Mouse (Mus musculus): ENCODE data around the gene Oxsr1. TPM values are rescaled to one million over a fixed set of nuclear protein-coding genes. Genes with fewer than 3 reads are reported as not detected.

Oxsr1 gene
- polyA plus RNA-seq, 1 experiment from 2014 or later, result 3.8 TPM

DNA sequence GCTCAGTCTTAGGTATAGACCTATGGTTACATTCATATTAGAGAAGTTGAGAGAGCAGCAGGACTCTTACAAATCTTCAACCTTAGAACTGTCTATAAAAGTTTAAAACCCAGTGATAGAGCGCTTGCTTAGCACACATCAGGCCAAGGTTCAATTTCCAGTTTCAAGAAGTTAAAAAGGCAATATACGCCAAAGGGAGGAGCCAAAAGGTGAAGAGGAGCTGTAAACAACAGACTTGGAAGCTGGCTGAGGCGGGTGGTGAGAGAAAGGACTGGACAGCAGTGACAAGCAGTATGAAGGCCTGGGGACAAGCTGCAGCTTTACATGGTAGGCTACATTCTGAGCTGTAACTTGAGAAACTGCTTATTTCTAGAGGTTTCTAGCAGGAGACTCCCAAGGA is 23.7 kb downstream of the Oxsr1 start:
- WGBS (ENCODE audit: insufficient replicate concordance), result 83% methylated on average over 3 of the region's 3 CpGs
- no peak for ATAC-seq
- no peak for TF ChIP-seq EP300 (IDR thresholded peaks at IDR 0.05; ENCODE audit: low read depth)
- TF ChIP-seq CTCF (IDR thresholded peaks at IDR 0.05; ENCODE audit: low read depth), result no peak
- Histone ChIP-seq H3K9ac (replicated peaks) (no peak overlapping the region), H3K4me2 (ENCODE audit: low read depth, low read length) (no peak overlapping the region), H3K9me3 (ENCODE audit: low read length) (no peaks in the 10 kb centered on the region), H3K4me1 (ENCODE audit: insufficient read depth) (peaks cover 5% of the 10 kb centered on the region; the same call in 1 of the 2 replicates), H3K4me3 (ENCODE audit: low read depth, low read length) (no peak overlapping the region), H3K36me3 (replicated peaks; ENCODE audit: insufficient read depth, low read length) (peaks cover 11% of the 10 kb centered on the region), H3K27me3 (ENCODE audit: insufficient read depth, low read length) (no peaks in the 10 kb centered on the region), H3K27ac (ENCODE audit: low read depth) (no peak overlapping the region)
- DNase-seq, result no peak

DNA sequence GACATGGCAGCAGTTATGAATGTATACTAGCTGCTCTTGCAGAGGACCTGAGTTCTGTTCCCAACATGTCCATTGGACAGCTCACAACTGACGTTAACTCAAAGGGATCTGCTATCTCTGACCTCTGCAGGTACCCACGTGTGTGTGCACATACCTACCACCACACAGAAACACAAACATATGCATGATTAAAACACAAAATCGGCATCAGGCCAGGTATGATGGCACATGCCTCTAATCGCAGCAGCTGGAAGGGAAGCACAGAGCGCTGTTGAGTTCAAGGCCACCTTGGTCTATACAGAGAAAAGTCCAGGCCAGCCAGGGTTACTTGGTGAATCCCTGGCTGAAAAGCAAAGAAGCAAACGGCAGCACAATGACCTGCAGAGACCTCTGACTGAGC is 24.5 kb downstream of the Oxsr1 start:
- Histone ChIP-seq H3K4me1 (ENCODE audit: insufficient read depth) (peaks cover 5% of the 10 kb centered on the region; the same call in 1 of the 2 replicates), H3K4me2 (ENCODE audit: low read depth, low read length) (no peak overlapping the region), H3K4me3 (ENCODE audit: low read depth, low read length) (no peak overlapping the region), H3K27me3 (ENCODE audit: insufficient read depth, low read length) (no peaks in the 10 kb centered on the region), H3K36me3 (replicated peaks; ENCODE audit: insufficient read depth, low read length) (peaks cover 11% of the 10 kb centered on the region), H3K27ac (ENCODE audit: low read depth) (no peak overlapping the region), H3K9me3 (ENCODE audit: low read length) (no peaks in the 10 kb centered on the region), H3K9ac (replicated peaks) (no peak overlapping the region)
- ATAC-seq (peak; percentile 80), DNase-seq (peak; percentile 20)
- WGBS (ENCODE audit: insufficient replicate concordance), result 63% methylated on average over 6 of the region's 6 CpGs
- TF ChIP-seq CTCF (IDR thresholded peaks at IDR 0.05; ENCODE audit: low read depth), result no peak

DNA sequence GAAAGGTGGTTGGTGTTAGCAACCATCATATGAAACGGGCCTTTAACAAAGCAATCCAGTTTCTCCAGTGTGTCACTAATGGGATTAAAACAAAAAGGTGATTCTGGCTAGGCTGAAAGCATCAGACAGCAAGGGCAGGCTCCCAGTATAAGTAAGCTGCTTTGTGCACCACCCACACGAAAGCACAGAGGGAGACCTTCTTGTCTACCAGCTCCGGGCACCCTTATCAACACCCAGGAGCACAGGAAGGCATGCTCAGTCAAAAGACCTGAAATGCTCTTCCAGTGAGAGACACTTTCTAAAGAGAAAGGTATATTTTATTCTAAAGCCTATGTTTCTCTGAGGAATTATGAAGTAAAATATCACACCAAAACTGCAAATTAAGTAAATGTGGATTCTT is 31.4 kb downstream of the Oxsr1 start:
- TF ChIP-seq CTCF (IDR thresholded peaks at IDR 0.05; ENCODE audit: low read depth) (no peak), EP300 (IDR thresholded peaks at IDR 0.05; ENCODE audit: low read depth) (no peak)
- Histone ChIP-seq H3K27ac (ENCODE audit: low read depth) (no peak overlapping the region), H3K4me1 (ENCODE audit: insufficient read depth) (no peaks in the 10 kb centered on the region), H3K4me2 (ENCODE audit: low read depth, low read length) (no peak overlapping the region), H3K4me3 (ENCODE audit: low read depth, low read length) (no peak overlapping the region), H3K9ac (replicated peaks) (no peak overlapping the region), H3K9me3 (ENCODE audit: low read length) (no peaks in the 10 kb centered on the region), H3K36me3 (replicated peaks; ENCODE audit: insufficient read depth, low read length) (peaks cover 5% of the 10 kb centered on the region; the same call in 1 of the 2 replicates), H3K27me3 (ENCODE audit: insufficient read depth, low read length) (no peaks in the 10 kb centered on the region)
- DNase-seq (no peak), ATAC-seq (no peak)
- WGBS (ENCODE audit: insufficient replicate concordance), result 67% methylated on average over 3 of the region's 3 CpGs

DNA sequence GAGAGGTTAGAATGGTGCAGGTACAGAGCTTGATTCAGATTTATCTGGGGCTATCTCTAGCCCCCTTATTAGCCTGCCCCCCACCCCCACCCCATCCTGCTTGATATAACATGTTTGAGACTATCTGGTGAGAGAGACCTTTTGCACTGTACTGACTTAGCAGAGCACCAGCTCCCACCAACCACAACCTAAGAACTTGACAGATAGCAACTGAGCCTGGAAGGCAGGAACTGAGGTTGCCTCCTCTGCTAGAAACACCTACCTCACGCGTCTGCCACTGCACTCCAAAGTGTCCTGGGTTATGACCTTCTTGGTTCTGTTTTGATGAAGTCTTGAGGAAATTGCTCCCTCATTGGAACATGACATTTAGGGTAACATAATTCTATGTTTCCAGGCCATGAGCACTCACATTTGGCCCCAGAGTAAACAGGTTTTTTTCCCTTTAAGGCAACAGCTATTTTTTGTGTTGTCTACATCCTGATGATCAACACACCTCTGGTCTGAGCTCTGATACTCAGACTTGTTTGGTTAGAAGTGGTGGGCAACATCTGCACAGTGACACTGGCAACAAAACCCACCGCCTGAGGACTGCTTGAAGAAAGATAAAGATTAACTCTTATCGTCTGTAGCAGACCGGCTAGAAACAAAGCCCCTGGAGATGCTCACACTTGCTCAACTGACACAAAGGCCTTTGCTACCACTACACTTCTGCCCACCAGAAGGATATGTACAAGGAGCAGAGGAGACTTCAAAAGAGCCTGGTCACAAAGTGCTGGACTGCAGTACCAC is 41.1 kb downstream of the Oxsr1 start:
- no peaks in the 10 kb centered on the region for H3K9me3 ChIP-seq (ENCODE audit: low read length)
- peaks cover 20% of the 10 kb centered on the region for H3K36me3 ChIP-seq (replicated peaks; ENCODE audit: insufficient read depth, low read length)
- H3K9ac ChIP-seq (replicated peaks), result no peak overlapping the region
- DNase-seq (no peak), ATAC-seq (peak; percentile 15; the same call in 1 of the 2 replicates)
- TF ChIP-seq CTCF (IDR thresholded peaks at IDR 0.05; ENCODE audit: low read depth) (no peak), EP300 (IDR thresholded peaks at IDR 0.05; ENCODE audit: low read depth) (no peak)
- H3K4me3 ChIP-seq (ENCODE audit: low read depth, low read length), result no peak overlapping the region
- H3K27me3 ChIP-seq (ENCODE audit: insufficient read depth, low read length), result no peaks in the 10 kb centered on the region
- H3K4me2 ChIP-seq (ENCODE audit: low read depth, low read length), result no peak overlapping the region
- H3K4me1 ChIP-seq (ENCODE audit: insufficient read depth), result no peaks in the 10 kb centered on the region
- 58% methylated on average over 5 of the region's 5 CpGs for WGBS (ENCODE audit: insufficient replicate concordance)
- H3K27ac ChIP-seq (ENCODE audit: low read depth), result no peak overlapping the region

DNA sequence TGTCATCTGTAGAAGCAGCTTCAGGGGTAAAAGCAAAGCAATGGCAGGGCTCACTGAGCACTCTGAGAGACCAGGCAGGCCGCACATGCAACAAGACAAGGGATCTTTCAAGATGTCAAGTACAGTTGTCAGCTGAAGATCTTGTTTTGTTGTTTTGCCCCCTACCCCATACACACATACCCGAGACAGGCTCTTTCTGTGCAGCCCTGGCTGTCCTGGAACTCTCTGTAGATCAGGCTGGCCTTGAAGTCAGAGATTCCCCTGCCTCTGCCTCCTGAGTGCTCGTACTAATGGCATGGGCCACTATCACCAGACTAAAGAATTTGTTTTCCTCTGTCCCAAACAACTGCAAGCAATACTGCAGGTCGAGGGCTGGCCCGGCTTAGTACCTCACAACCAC is 44.2 kb downstream of the Oxsr1 start:
- no peaks in the 10 kb centered on the region for H3K4me1 ChIP-seq (ENCODE audit: insufficient read depth)
- H3K36me3 ChIP-seq (replicated peaks; ENCODE audit: insufficient read depth, low read length), result peaks cover 11% of the 10 kb centered on the region
- DNase-seq, result no peak
- ATAC-seq, result no peak
- TF ChIP-seq CTCF (IDR thresholded peaks at IDR 0.05; ENCODE audit: low read depth) (no peak), EP300 (IDR thresholded peaks at IDR 0.05; ENCODE audit: low read depth) (no peak)
- H3K9me3 ChIP-seq (ENCODE audit: low read length), result no peaks in the 10 kb centered on the region
- H3K4me3 ChIP-seq (ENCODE audit: low read depth, low read length), result no peak overlapping the region
- no peak overlapping the region for H3K4me2 ChIP-seq (ENCODE audit: low read depth, low read length)
- no peak overlapping the region for H3K9ac ChIP-seq (replicated peaks)
- no peaks in the 10 kb centered on the region for H3K27me3 ChIP-seq (ENCODE audit: insufficient read depth, low read length)
- WGBS (ENCODE audit: insufficient replicate concordance), result 91% methylated on average over 5 of the region's 5 CpGs
- no peak overlapping the region for H3K27ac ChIP-seq (ENCODE audit: low read depth)

GRCm38 (mm10) chr9:119276321-119276720 is 45.9 kb downstream of the Oxsr1 start:
- H3K27me3 ChIP-seq (ENCODE audit: insufficient read depth, low read length), result no peaks in the 10 kb centered on the region
- H3K36me3 ChIP-seq (replicated peaks; ENCODE audit: insufficient read depth, low read length), result peaks cover 5% of the 10 kb centered on the region; the same call in 1 of the 2 replicates
- DNase-seq (no peak), ATAC-seq (no peak)
- H3K9ac ChIP-seq (replicated peaks), result no peak overlapping the region
- H3K9me3 ChIP-seq (ENCODE audit: low read length), result no peaks in the 10 kb centered on the region
- no peak overlapping the region for H3K27ac ChIP-seq (ENCODE audit: low read depth)
- TF ChIP-seq EP300 (IDR thresholded peaks at IDR 0.05; ENCODE audit: low read depth) (no peak), CTCF (IDR thresholded peaks at IDR 0.05; ENCODE audit: low read depth) (no peak)
- WGBS (ENCODE audit: insufficient replicate concordance), result 75% methylated on average over 7 of the region's 7 CpGs
- H3K4me2 ChIP-seq (ENCODE audit: low read depth, low read length), result no peak overlapping the region
- no peaks in the 10 kb centered on the region for H3K4me1 ChIP-seq (ENCODE audit: insufficient read depth)
- H3K4me3 ChIP-seq (ENCODE audit: low read depth, low read length), result no peak overlapping the region

All from liver, postnatal 0 days (tissue).